Mouse (Mus musculus): Measurements from ENCODE around the gene Tex33. TPM values are rescaled to one million over a fixed set of nuclear protein-coding genes. Genes with fewer than 3 reads are reported as not detected.
A peak's percentile ranks its signal among the peaks of the same experiment; 100 is the strongest.

Tex33 gene
- polyA plus RNA-seq, 1 experiment from 2014 or later = not detected

DNA sequence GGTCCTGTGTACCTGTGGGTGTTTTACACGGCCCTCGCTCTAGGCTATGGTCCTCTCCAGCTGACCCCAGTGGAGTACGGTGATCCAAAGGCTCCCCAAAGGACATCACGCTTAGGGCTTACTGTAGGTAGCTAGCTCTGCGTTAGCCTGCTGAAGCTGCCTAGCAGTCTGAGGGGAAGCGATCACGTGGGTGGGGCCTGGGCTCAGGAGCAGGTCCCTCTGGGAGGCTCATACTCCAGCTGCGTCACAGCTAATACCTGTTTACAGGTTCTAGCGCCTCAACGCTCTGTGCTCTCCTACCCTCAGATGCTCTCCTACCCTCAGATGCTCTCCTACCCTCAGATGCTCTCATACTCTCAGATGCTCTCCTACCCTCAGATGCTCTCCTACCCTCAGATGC is 35.2 kb upstream of the Tex33 start:
- H3K4me3 ChIP-seq = no peak overlapping the region
- no peak overlapping the region for H3K9ac ChIP-seq (replicated peaks)
- H3K27ac ChIP-seq (replicated peaks) = no peak overlapping the region
- WGBS = 87% methylated on average over 10 of the region's 10 CpGs
- H3K27me3 ChIP-seq = peaks cover 12% of the 10 kb centered on the region
- peaks cover 30% of the 10 kb centered on the region for H3K4me1 ChIP-seq
- peaks cover 50% of the 10 kb centered on the region for H3K36me3 ChIP-seq
- H3K9me3 ChIP-seq = no peaks in the 10 kb centered on the region
- no peak overlapping the region for H3K4me2 ChIP-seq (replicated peaks)
- no peak for ATAC-seq (ENCODE audit: low FRiP score, low read depth)

DNA sequence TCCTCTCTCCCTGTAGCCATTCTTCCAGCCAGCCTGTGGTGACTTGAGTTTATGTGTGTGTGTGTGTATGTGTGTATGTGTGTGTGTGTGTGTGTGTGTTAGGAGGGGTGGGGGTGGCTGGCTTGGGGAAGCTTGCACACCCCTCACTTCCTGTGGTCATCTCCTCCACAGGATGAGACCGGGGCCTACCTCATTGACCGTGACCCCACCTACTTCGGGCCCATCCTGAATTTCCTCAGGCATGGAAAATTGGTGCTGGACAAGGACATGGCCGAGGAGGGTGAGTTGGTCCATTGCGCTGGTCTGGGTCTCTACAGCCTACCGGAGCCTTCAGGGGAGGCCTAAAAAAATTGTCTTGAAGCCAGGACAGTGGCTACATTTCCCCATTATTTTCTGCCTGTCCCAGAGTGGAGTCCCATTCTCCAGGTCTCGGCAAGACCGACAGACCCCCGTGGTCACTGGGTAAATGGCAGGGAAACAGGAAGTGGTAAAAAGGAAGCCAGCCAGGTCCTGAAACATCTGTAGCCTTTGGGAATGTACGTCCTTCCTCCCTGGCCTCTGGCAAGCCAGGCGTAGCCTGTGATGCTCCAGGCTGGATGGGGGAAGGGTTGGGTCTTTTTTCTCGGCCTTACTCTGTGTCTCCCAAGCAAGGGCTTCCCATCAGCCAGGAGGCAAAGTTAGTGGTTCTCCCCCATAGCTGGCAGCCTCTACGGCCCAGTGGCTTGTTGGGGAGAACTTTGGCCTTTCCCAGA is 34.3 kb upstream of the Tex33 start:
- H3K4me3 ChIP-seq = peak overlapping the region; percentile 88
- H3K9ac ChIP-seq (replicated peaks) = peak overlapping the region; percentile 86; the same call in 1 of the 2 replicates

DNA sequence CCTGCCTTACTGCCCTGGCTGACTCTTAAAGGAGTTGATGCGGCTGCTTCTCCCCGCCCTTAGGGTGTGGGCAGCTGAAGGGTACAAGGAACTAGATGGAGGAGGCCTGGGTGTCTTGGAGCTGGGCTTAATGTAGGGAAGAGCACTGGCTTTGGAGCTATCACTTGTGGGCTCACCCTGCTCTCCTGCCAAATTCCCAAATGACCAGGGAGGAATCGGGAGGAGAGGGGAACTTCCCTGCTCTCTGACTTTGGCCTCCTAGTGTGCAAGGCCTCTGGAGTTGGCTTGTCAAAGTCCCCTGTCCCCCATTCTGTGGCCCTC is 33.4 kb upstream of the Tex33 start:
- Histone ChIP-seq H3K9me3 (no peaks in the 10 kb centered on the region), H3K4me2 (replicated peaks) (peak overlapping the region; percentile 84), H3K27me3 (peaks cover 15% of the 10 kb centered on the region), H3K36me3 (peaks cover 34% of the 10 kb centered on the region), H3K4me1 (peaks cover 17% of the 10 kb centered on the region), H3K27ac (replicated peaks) (peak overlapping the region; percentile 80), H3K4me3 (peak overlapping the region; percentile 88), H3K9ac (replicated peaks) (peak overlapping the region; percentile 86)
- 0% methylated on average over 3 of the region's 3 CpGs for WGBS
- no peak for ATAC-seq (ENCODE audit: low FRiP score, low read depth)

More for the DNA sequence above, 34.3 kb upstream of the Tex33 start:
- Histone ChIP-seq H3K4me2 (replicated peaks) (peak overlapping the region; percentile 84), H3K27me3 (peaks cover 12% of the 10 kb centered on the region), H3K4me1 (peaks cover 25% of the 10 kb centered on the region), H3K9me3 (no peaks in the 10 kb centered on the region), H3K27ac (replicated peaks) (no peak overlapping the region), H3K36me3 (peaks cover 42% of the 10 kb centered on the region)
- WGBS = 87% methylated on average over 13 of the region's 13 CpGs
- no peak for ATAC-seq (ENCODE audit: low FRiP score, low read depth)

DNA sequence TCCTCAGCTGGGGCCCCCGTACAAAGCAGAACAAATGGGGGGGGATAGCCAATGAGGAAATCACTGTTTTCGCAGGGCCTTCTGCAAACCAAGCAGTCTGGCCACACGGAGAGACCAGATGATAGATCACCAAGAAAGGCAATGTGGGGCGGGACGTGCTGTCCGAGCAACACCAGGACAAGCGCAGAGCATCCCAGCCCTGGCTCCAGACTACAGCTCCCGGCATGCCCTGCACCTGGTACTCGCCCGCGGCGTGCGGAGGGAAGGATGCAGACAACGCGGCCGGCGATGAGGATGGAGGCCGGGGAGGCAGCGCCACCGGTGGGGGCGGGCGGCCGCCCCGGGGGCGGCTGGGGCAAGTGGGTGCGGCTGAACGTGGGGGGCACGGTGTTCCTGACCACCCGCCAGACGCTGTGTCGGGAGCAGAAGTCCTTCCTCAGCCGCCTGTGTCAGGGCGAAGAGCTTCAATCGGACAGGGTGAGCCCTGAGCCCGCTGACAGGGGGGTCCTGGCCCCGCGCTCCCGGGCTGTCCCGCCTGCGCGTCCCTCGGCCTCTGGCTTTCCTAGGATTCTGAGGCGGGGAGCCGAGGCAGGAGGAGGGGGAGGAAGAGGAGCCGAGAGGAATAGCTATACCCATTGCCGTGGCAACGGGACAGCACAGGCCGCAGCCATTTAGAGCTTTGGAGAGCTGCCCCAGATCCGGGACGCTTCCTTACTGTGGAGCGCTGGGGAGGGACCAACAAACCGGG is 32.9 kb upstream of the Tex33 start, which contains the start of gene Kctd17:
Gene Kctd17, plus strand, starts transcription at position 174 of the 748 bp plus-strand sequence.
- peak; percentile 88 for ATAC-seq (ENCODE audit: low FRiP score, low read depth)
- peaks cover 15% of the 10 kb centered on the region for H3K27me3 ChIP-seq
- peak within 1 kb of the TSS; percentile 84 for H3K4me2 ChIP-seq (replicated peaks)
- peaks cover 16% of the 10 kb centered on the region for H3K4me1 ChIP-seq
- peaks cover 29% of the 10 kb centered on the region for H3K36me3 ChIP-seq
- H3K4me3 ChIP-seq = peak within 1 kb of the TSS; percentile 88
- no peaks in the 10 kb centered on the region for H3K9me3 ChIP-seq
- peak within 1 kb of the TSS; percentile 86 for H3K9ac ChIP-seq (replicated peaks)
- H3K27ac ChIP-seq (replicated peaks) = peak within 1 kb of the TSS; percentile 80
- WGBS = 1% methylated on average over 51 of the region's 52 CpGs

DNA sequence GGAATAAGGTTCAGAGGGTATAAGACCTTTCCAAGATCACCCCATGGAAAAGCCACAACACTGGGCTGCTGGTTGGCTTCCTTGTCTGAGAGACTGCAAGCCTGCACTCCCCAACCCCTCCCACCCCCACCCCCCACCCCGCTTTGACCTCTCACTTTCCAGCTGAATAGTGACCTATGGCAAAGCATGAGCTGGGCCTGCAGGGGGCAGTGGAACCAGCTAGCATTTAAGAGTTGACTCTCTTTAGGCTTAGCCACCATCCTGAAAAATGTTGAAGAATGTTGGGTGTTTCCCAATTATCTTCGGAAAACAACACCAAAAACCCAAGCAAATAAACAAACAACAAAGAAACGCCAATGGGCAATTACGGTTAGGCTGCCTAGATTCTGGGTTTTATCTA is 29.5 kb upstream of the Tex33 start:
- peaks cover 16% of the 10 kb centered on the region for H3K4me1 ChIP-seq
- no peak overlapping the region for H3K4me3 ChIP-seq
- no peak for ATAC-seq (ENCODE audit: low FRiP score, low read depth)
- H3K9ac ChIP-seq (replicated peaks) = no peak overlapping the region
- 68% methylated on average over 4 of the region's 4 CpGs for WGBS
- no peaks in the 10 kb centered on the region for H3K9me3 ChIP-seq
- H3K36me3 ChIP-seq = no peaks in the 10 kb centered on the region
- H3K27ac ChIP-seq (replicated peaks) = no peak overlapping the region
- peaks cover 21% of the 10 kb centered on the region for H3K27me3 ChIP-seq
- H3K4me2 ChIP-seq (replicated peaks) = no peak overlapping the region

DNA sequence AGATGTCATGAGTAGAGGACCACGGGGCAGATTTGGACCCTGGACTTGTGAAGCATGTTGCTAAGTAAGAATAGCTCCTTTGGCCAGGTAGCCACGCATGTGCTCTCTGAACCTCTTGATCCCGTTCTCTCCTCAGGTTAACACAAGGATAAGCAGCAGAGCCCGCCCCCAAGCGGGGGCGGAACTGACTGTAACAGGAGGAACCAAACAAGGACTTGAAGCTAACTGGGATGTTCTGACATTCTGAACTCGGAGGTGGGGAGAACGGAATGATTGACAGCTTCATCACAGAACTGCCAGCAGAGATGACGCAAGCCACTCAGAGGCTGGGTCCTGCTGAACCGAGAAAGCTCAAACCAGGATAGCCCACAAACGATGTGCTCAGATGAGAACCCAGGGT is 28.8 kb upstream of the Tex33 start:
- Histone ChIP-seq H3K4me1 (peaks cover 10% of the 10 kb centered on the region), H3K4me3 (no peak overlapping the region), H3K9ac (replicated peaks) (no peak overlapping the region), H3K27me3 (peaks cover 21% of the 10 kb centered on the region), H3K9me3 (no peaks in the 10 kb centered on the region), H3K27ac (replicated peaks) (no peak overlapping the region), H3K4me2 (replicated peaks) (no peak overlapping the region), H3K36me3 (no peaks in the 10 kb centered on the region)
- no peak for ATAC-seq (ENCODE audit: low FRiP score, low read depth)
- WGBS = 26% methylated on average over 11 of the region's 11 CpGs

DNA sequence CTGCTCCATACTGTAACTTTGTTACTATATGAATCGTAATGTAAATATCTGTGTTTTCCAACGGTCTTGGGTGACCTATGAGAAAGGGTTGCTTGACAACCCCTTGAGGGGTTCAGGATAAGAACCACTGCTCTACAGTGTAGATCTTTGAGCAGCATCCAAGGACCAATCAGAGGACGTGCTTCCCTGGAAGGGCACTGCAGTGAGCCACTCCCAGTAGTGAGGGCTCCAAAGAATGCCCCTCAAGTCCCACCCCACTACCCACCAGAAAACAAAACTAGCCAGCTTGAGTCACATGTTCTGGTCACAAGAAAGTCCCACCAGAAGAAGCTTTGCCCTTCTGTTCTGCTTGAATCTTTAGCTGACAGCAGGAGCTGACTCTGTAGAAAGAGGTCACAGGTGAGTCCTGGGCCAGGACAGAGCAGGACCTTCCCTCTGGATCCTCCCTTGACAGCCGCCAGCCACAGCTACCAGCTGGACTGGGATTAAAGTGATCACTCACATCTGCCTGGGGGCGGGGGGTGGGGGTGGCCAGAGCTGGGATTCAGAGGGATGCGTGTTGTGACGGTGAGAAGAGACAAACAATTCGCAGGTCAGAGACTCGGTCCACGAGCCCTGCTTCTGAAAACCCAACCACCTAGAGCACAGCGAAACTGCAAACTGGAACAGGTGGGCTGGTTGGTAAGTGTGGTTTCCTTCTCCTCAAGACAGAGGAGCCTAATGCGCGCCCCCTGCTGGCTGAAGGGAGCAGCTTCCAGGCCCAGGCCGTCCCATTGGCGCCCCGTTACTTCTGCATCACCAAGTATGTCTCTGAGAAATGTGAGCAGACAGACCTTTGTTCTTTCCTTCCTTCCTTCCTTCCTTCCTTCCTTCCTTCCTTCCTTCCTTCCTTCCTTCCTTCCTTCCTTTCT is 26.6 kb upstream of the Tex33 start:
- no peak overlapping the region for H3K27ac ChIP-seq (replicated peaks)
- ATAC-seq (ENCODE audit: low FRiP score, low read depth) = no peak
- no peaks in the 10 kb centered on the region for H3K36me3 ChIP-seq
- peaks cover 21% of the 10 kb centered on the region for H3K27me3 ChIP-seq
- H3K4me1 ChIP-seq = no peaks in the 10 kb centered on the region
- peak overlapping the region; percentile 32 for H3K4me2 ChIP-seq (replicated peaks)
- 15% methylated on average over 16 of the region's 16 CpGs for WGBS
- H3K9me3 ChIP-seq = no peaks in the 10 kb centered on the region
- no peak overlapping the region for H3K9ac ChIP-seq (replicated peaks)
- no peak overlapping the region for H3K4me3 ChIP-seq

DNA sequence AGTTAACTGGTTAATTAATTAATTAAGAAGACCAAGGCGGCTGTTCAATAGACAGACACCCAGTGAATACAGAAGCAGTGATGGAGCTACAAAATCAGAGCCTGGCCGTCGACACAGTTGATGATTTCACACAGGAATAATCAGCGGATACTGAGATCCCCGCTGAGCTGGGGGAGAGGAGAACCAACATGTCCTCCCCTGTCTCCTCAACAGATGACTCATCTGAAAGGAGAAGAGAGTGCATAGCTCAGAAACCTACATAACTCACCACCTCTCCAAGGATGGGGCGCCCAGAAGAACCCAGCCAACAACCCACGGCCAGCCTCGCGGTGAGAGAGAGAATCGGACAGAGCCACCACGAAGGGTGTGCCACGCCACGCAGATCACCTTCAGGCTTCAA is 24.7 kb upstream of the Tex33 start:
- Histone ChIP-seq H3K4me1 (no peaks in the 10 kb centered on the region), H3K4me2 (replicated peaks) (no peak overlapping the region), H3K9ac (replicated peaks) (no peak overlapping the region), H3K9me3 (no peaks in the 10 kb centered on the region), H3K27ac (replicated peaks) (no peak overlapping the region), H3K36me3 (no peaks in the 10 kb centered on the region), H3K27me3 (peaks cover 10% of the 10 kb centered on the region; the same call in 1 of the 2 replicates), H3K4me3 (no peak overlapping the region)
- no peak for ATAC-seq (ENCODE audit: low FRiP score, low read depth)
- WGBS = 82% methylated on average over 13 of the region's 13 CpGs

DNA sequence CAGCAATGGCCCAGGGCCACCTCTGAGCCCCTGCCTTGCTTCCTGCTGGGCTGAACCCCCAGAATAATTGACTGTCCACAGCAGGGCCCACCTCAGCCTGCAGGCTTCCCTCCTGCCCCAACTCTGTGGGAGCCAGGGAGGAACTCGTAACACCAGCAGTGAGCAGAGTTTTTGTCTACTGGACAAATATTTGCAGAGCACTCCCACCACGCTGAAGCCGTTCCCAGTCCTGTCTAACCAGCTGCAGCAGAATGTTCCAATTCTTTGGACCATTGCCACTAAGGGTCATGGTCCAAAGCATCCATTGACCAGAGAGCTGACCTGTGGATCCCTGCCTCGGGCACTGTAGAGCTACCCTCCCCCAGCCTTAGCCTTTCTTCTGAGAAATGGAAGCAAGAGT is 21.2 kb upstream of the Tex33 start:
- no peak overlapping the region for H3K9ac ChIP-seq (replicated peaks)
- no peaks in the 10 kb centered on the region; the same call in 1 of the 2 replicates for H3K27me3 ChIP-seq
- ATAC-seq (ENCODE audit: low FRiP score, low read depth) = no peak
- no peak overlapping the region for H3K4me3 ChIP-seq
- H3K9me3 ChIP-seq = no peaks in the 10 kb centered on the region
- H3K27ac ChIP-seq (replicated peaks) = no peak overlapping the region
- no peaks in the 10 kb centered on the region for H3K36me3 ChIP-seq
- 10% methylated on average over 4 of the region's 4 CpGs for WGBS
- H3K4me1 ChIP-seq = no peaks in the 10 kb centered on the region
- H3K4me2 ChIP-seq (replicated peaks) = no peak overlapping the region

DNA sequence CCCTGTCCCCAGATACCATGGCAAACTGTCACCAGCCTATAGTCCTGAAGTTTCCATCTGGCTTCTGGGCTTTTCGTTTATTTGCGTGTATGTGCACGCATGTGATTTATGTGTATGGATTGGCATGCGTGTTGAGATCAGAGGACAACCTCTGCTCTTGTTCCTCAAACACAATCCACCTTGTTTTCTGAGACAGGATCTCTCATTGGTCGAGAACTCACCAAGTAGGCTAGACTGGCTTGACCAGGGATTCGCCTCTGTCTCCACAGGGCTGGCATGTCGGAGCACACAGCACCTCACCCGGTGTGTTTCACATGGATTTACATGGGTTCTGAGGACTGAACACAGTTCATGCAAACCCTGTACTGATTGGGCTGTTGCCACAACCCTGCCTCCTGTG is 18.4 kb upstream of the Tex33 start:
- 92% methylated on average over 8 of the region's 8 CpGs for WGBS
- no peak overlapping the region for H3K27ac ChIP-seq (replicated peaks)

DNA sequence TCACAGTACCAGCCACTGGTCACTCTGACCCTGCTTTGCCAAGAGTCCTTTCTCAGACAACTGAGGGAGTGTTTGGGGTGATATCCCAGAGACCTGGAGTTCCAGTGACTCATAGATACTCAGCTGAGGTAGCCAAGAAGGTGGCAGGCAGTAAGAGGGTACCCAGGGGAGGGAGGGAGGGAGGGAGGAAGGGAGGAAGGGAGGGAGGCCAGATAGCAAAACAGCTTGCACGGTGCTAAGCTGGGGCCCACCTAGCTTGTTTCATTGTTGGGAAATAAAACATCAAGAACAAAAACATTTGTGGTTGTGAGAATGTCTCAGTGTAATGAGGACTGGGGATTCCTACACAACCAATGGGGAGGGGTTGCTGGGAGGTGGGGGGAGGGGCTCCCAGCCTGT is 18.0 kb upstream of the Tex33 start:
- no peak overlapping the region for H3K4me3 ChIP-seq
- peaks cover 31% of the 10 kb centered on the region for H3K27me3 ChIP-seq
- no peak overlapping the region for H3K27ac ChIP-seq (replicated peaks)
- ATAC-seq (ENCODE audit: low FRiP score, low read depth) = no peak
- H3K4me2 ChIP-seq (replicated peaks) = no peak overlapping the region
- no peaks in the 10 kb centered on the region for H3K9me3 ChIP-seq
- no peaks in the 10 kb centered on the region for H3K36me3 ChIP-seq
- WGBS = 50% methylated on average over 1 of the region's 1 CpGs
- no peak overlapping the region for H3K9ac ChIP-seq (replicated peaks)
- H3K4me1 ChIP-seq = peaks cover 10% of the 10 kb centered on the region

More for the DNA sequence above, 18.4 kb upstream of the Tex33 start:
- Histone ChIP-seq H3K36me3 (no peaks in the 10 kb centered on the region), H3K4me1 (peaks cover 10% of the 10 kb centered on the region), H3K9me3 (no peaks in the 10 kb centered on the region), H3K27me3 (peaks cover 26% of the 10 kb centered on the region), H3K4me2 (replicated peaks) (no peak overlapping the region), H3K9ac (replicated peaks) (no peak overlapping the region), H3K4me3 (no peak overlapping the region)
- no peak for ATAC-seq (ENCODE audit: low FRiP score, low read depth)
